Mouse (Mus musculus) liver, postnatal 0 days (tissue): Measurements from ENCODE around the gene Brpf3.

ENCODE experiments used
- CTCF ChIP-seq: sonication (generic); IDR thresholded peaks from 2 replicates; pipeline ENCODE4 v1.5.1; 2016; ENCODE audit warnings: antibody characterized with exemption, low read depth
- EP300 ChIP-seq: IDR thresholded peaks from 2 replicates; pipeline ENCODE4 v1.6.1; 2016; ENCODE audit warnings: antibody characterized with exemption, low read depth, mild to moderate bottlenecking

DNA sequence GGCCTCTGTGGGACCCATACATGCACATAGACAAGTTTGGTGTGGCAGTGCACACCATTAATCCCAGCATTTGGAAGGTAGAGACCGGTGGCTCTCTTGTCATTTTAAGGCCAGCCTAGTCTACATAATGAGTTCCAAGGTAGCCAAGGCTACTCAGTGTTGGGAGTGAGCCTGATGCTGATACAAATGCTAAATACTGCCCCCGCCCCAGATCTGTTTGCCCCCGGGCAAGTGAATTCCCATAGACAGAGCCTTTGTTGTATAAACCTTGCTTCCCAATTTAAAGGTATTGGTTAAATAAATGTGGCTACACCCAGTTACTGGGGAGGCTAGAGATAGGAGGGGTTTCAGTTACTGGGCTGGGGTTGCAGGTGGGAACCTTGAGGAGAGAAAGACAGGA is 15.9 kb upstream of the Brpf3 start:
- TF ChIP-seq CTCF (no peak), EP300 (no peak)
